Comparison of ENCODE assay signal across 18 mouse cellular contexts in genomic region chr6:40347772-40348111, GRCm38 (mm10). TPM values are rescaled to one million over a fixed set of nuclear protein-coding genes. Genes with fewer than 3 reads are reported as not detected.
A peak's percentile ranks its signal among the peaks of the same experiment; 100 is the strongest.
DNase-seq lines count a peak whose midpoint lies in the region; ATAC-seq and TF ChIP-seq lines count a peak whose summit lies in the region.
"Had no signal": no experiment of that assay in that cellular context is flagged by ENCODE, and none has a peak within 500 bp of the region (broad histone marks: within the 10 kb centered on the region; RNA-seq: fewer than 3 reads in every experiment).

No protein-coding gene starts in this region.

- 30% methylated on average over 1 of the region's 1 CpGs for WGBS in forebrain, postnatal 0 days

- DNase-seq in gastrocnemius, adult 2 months: no peak
- DNase-seq in gastrocnemius, postnatal 36 days: no peak
- peak; percentile 11 for DNase-seq in layer of hippocampus, adult 11-12 months (ENCODE audit: low spot score)
- no peak for DNase-seq in layer of hippocampus, adult 8-10 months (ENCODE audit: low spot score in 2 of 2)
- DNase-seq in ES-E14 (ENCODE audit: low read depth, low spot score): no peak
- no peak for DNase-seq in forebrain, postnatal 0 days
- DNase-seq in left cerebral cortex, postnatal 14 days (ENCODE audit: low spot score in 2 of 2): no peak
- DNase-seq in left cerebral cortex, postnatal 10 days (ENCODE audit: extremely low spot score in 1 of 2, low spot score in 2 of 2): no peak
- DNase-seq: B cell, adult 2 months; embryo, embryonic 11 days; kidney, adult 18-20 months; liver, embryonic 13.5 days; thymus, postnatal 4 days had no signal

- H3K27ac ChIP-seq in gastrocnemius, adult 2 months: peak overlapping the region; percentile 53
- H3K27ac ChIP-seq in ES-E14 (ENCODE audit: insufficient read depth, low read depth, low read length, poor library complexity, severe bottlenecking): 0 out of 2 replicates have a peak overlapping the region, but pooled peaks have one; percentile 52
- no peak overlapping the region for H3K27ac ChIP-seq in forebrain, postnatal 0 days (ENCODE audit: low read depth, low read length)
- H3K27ac ChIP-seq: embryonic facial prominence, embryonic 15.5 days; heart, embryonic 13.5 days; limb, embryonic 13.5 days; liver, embryonic 13.5 days; neural tube, embryonic 13.5 days had no signal

- no peak overlapping the region for H3K9ac ChIP-seq in ES-E14 (ENCODE audit: insufficient read depth, low read depth, low read length, poor library complexity, severe bottlenecking)
- H3K9ac ChIP-seq in forebrain, postnatal 0 days: no peak overlapping the region
- H3K9ac ChIP-seq: embryonic facial prominence, embryonic 15.5 days; heart, embryonic 13.5 days; limb, embryonic 13.5 days; liver, embryonic 13.5 days; neural tube, embryonic 13.5 days had no signal

- H3K4me1 ChIP-seq in ES-E14 (ENCODE audit: control insufficient read depth in 2 of 2, insufficient read depth in 2 of 2, low read length in 2 of 2, poor library complexity in 1 of 2): peaks cover 4 to 13% of the 10 kb centered on the region in 2 experiments; a peak in 2 of 4 replicates
- 0 out of 2 replicates have a peak, but pooled peaks cover 7% of the 10 kb centered on the region for H3K4me1 ChIP-seq in forebrain, postnatal 0 days (ENCODE audit: insufficient read depth)
- H3K4me1 ChIP-seq: limb, embryonic 13.5 days had no signal

- H3K36me3 ChIP-seq in ES-E14 (ENCODE audit: control insufficient read depth, insufficient read depth, low read length, poor library complexity, severe bottlenecking): peaks cover 7% of the 10 kb centered on the region; the same call in 1 of the 2 replicates
- H3K36me3 ChIP-seq in forebrain, postnatal 0 days (ENCODE audit: insufficient read depth): peaks cover 8% of the 10 kb centered on the region

- no peaks in the 10 kb centered on the region for H3K9me3 ChIP-seq in ES-E14 (ENCODE audit: control insufficient read depth, insufficient read depth, low read depth, low read length)
- H3K9me3 ChIP-seq in forebrain, postnatal 0 days (ENCODE audit: low read length): no peaks in the 10 kb centered on the region
- H3K9me3 ChIP-seq: embryonic facial prominence, embryonic 15.5 days; heart, embryonic 13.5 days; limb, embryonic 13.5 days; liver, embryonic 13.5 days; neural tube, embryonic 13.5 days had no signal

- TF ChIP-seq CTCF in gastrocnemius, adult 2 months (IDR thresholded peaks at IDR 0.05): no peak
- TF ChIP-seq CTCF in forebrain, postnatal 0 days (IDR thresholded peaks at IDR 0.05; ENCODE audit: low read depth): no peak

- no peaks in the 10 kb centered on the region for H3K27me3 ChIP-seq in forebrain, postnatal 0 days (ENCODE audit: insufficient read depth, low read length)
- H3K27me3 ChIP-seq: embryonic facial prominence, embryonic 15.5 days; heart, embryonic 13.5 days; limb, embryonic 13.5 days; liver, embryonic 13.5 days; megakaryocyte, embryonic 14.5 days; neural tube, embryonic 13.5 days had no signal

- H3K4me3 ChIP-seq in gastrocnemius, adult 2 months: no peak overlapping the region
- H3K4me3 ChIP-seq in ES-E14 (ENCODE audit: insufficient read depth in 1 of 2, low read depth in 1 of 2, low read length in 2 of 2, poor library complexity in 1 of 2, severe bottlenecking in 1 of 2): no peak overlapping the region
- no peak overlapping the region for H3K4me3 ChIP-seq in forebrain, postnatal 0 days (ENCODE audit: low read depth, low read length)
- H3K4me3 ChIP-seq: embryonic facial prominence, embryonic 15.5 days; heart, embryonic 13.5 days; limb, embryonic 13.5 days; liver, embryonic 13.5 days; megakaryocyte, embryonic 14.5 days; neural tube, embryonic 13.5 days had no signal

- intact Hi-C loops in gastrocnemius, adult 2 months (cut with DNase I): no loop called here
- intact Hi-C loops in gastrocnemius, postnatal 36 days (cut with DNase I): no loop called here
- intact Hi-C loops in left cerebral cortex, postnatal 14 days (cut with DNase I): no loop called here
- intact Hi-C loops in left cerebral cortex, postnatal 10 days (cut with DNase I): no loop called here

- in situ Hi-C loops in ES-E14 (cut with MboI; ENCODE audit: low sequenced_read_pairs in 2 of 2, unreplicated experiment in 2 of 2): no loop called here

- ATAC-seq in forebrain, postnatal 0 days: peak; percentile 72

- H3K4me2 ChIP-seq in forebrain, postnatal 0 days (ENCODE audit: low read depth): no peak overlapping the region
- H3K4me2 ChIP-seq: embryonic facial prominence, embryonic 15.5 days; heart, embryonic 13.5 days; limb, embryonic 13.5 days; liver, embryonic 13.5 days; neural tube, embryonic 13.5 days had no signal

TF ChIP-seq in ES-E14, 5 proteins besides CTCF, POLR2A, EP300 and RAD21:
- TF ChIP-seq CHD2 (IDR thresholded peaks at IDR 0.05; ENCODE audit: low read depth, low read length) (no peak), ZC3H11A (IDR thresholded peaks at IDR 0.05; ENCODE audit: borderline replicate concordance, low read depth, low read length) (no peak), HCFC1 (IDR thresholded peaks at IDR 0.05; ENCODE audit: borderline replicate concordance, insufficient read depth, low read length) (no peak), ZNF384 (IDR thresholded peaks at IDR 0.05; ENCODE audit: low read depth, low read length) (no peak), MAFK (IDR thresholded peaks at IDR 0.05; ENCODE audit: insufficient read depth, low read depth, low read length) (no peak)

RNA-seq across cellular contexts. Expression of gene Agk, which starts 22.8 kb away (rescaled TPM):
- 1 to 10 TPM; 5.5 to 9.0 TPM for total RNA-seq in gastrocnemius, adult 2 months (2021)
- 1 to 10 TPM; 5.4 to 8.2 TPM for total RNA-seq in gastrocnemius, postnatal 36 days (2021)
- 10 to 100 TPM; 39.7 to 51.9 (median 45.8) TPM for total RNA-seq in layer of hippocampus, adult 8-10 months (2022)
- total RNA-seq in ES-E14 (2012; rRNA removed): 39.2 and 51.1 TPM in 2 replicates
- total RNA-seq in forebrain, postnatal 0 days (2014; rRNA removed): 73.8 and 85.1 TPM in 2 replicates
- 50.9 and 60.5 TPM in 2 replicates for polyA plus RNA-seq in forebrain, postnatal 0 days (2015; fragmentation: Nextera tagmentation; extraction: Ambion mirVana)
- total RNA-seq in left cerebral cortex, postnatal 14 days (2021): 10 to 100 TPM; 50.7 to 51.6 TPM
- 10 to 100 TPM; 60.6 to 62.3 TPM for total RNA-seq in left cerebral cortex, postnatal 10 days (2021)
